Mouse (Mus musculus) liver, embryonic 14.5 days (tissue): ENCODE measurements around the gene A230050P20Rik. TPM values are rescaled to one million over a fixed set of nuclear protein-coding genes. Genes with fewer than 3 reads are reported as not detected.

ENCODE experiments used
- ATAC-seq: fragments of 200-750 bp; cut with Nextera tagmentation; 2 replicates; pipeline ENCODE4 v1.8.0; 2017; ENCODE audit warnings: moderate number of reproducible peaks, mild to moderate bottlenecking, moderate library complexity; ENCODE audit not compliant: insufficient read depth
- DNase-seq, 3 experiments: peaks; one replicate each; pipeline ENCODE4 v3.0.0-alpha.2; 2012 to 2013; ENCODE audit warnings: low read depth in 3 of 3, low spot score in 3 of 3
- H3K27ac ChIP-seq: fragments of 300-500 bp; sonication (generic); 2 replicates; pipeline ENCODE4 v1.5.1; 2014; ENCODE audit warnings: moderate library complexity, mild to moderate bottlenecking, control low read depth, inconsistent platforms
- H3K27me3 ChIP-seq: fragments of 300-500 bp; sonication (generic); 2 replicates; pipeline ENCODE4 v1.6.1; 2014; ENCODE audit warnings: mild to moderate bottlenecking, low read length, moderate library complexity; ENCODE audit not compliant: control insufficient read depth, insufficient read depth
- H3K36me3 ChIP-seq: fragments of 300-500 bp; sonication (generic); replicated peaks from 2 replicates; pipeline ENCODE4 v1.6.1; 2014; ENCODE audit warnings: low read depth; ENCODE audit not compliant: control insufficient read depth, insufficient read depth
- H3K4me1 ChIP-seq, 2 experiments: fragments of 200-500 bp in 1 of 2; fragments of 300-500 bp in 1 of 2; sonication (generic) in 1 of 2; replicated peaks; 2 replicates each; pipeline ENCODE4 v1.6.1; 2012 to 2014; ENCODE audit warnings: antibody characterized with exemption in 1 of 2, inconsistent platforms in 1 of 2, low read length in 1 of 2; ENCODE audit not compliant: control insufficient read depth in 2 of 2, insufficient read depth in 2 of 2
- H3K4me2 ChIP-seq: fragments of 300-500 bp; sonication (generic); 2 replicates; pipeline ENCODE4 v1.6.1; 2014; ENCODE audit warnings: low read depth, mild to moderate bottlenecking, control low read depth, moderate library complexity
- H3K4me3 ChIP-seq, 2 experiments: fragments of 200-500 bp in 1 of 2; fragments of 300-500 bp in 1 of 2; sonication (generic) in 1 of 2; 2 replicates each; pipeline ENCODE4 v1.5.1; 2012 to 2014; ENCODE audit warnings: low read depth in 2 of 2, low read length in 2 of 2, mild to moderate bottlenecking in 2 of 2, control low read depth in 1 of 2, inconsistent platforms in 1 of 2, moderate library complexity in 1 of 2; ENCODE audit not compliant: insufficient read depth in 1 of 2
- H3K9ac ChIP-seq: fragments of 300-500 bp; sonication (generic); replicated peaks from 2 replicates; pipeline ENCODE4 v1.6.1; 2014; ENCODE audit warnings: mild to moderate bottlenecking, control low read depth, moderate library complexity
- H3K9me3 ChIP-seq: fragments of 300-500 bp; sonication (generic); 2 replicates; pipeline ENCODE4 v1.6.1; 2016; ENCODE audit warnings: low read length, mixed read lengths; ENCODE audit not compliant: control insufficient read depth
- CTCF ChIP-seq: IDR thresholded peaks from 2 replicates; pipeline ENCODE4 v1.5.1; 2016; ENCODE audit warnings: antibody characterized with exemption, low read depth, control low read depth
- EP300 ChIP-seq: IDR thresholded peaks from 2 replicates; pipeline ENCODE4 v1.6.1; 2016; ENCODE audit warnings: antibody characterized with exemption, low read depth
- WGBS: fragments of 180-500 bp; shearing (Covaris S2); extraction: QIAGEN DNeasy Blood & Tissue Kit; methylation state at CpG from one replicate; pipeline ENCODE4 v1.1.7; 2014; ENCODE audit not compliant: insufficient replicate concordance; 5-methylcytosine and 5-hydroxymethylcytosine counted together
- polyA plus RNA-seq, 2 experiments: library from polyadenylated mRNA; depleted of rRNA in 1 of 2; stranded (reverse) in 1 of 2; unstranded in 1 of 2; fragments of >200 nt; fragmentation: Nextera tagmentation in 1 of 2; extraction: Ambion mirVana in 1 of 2; gene quantifications; 2 replicates each; pipeline versions ENCODE4 v1.2.1 to v1.2.3; 2012 to 2014

Gene A230050P20Rik
- polyA plus RNA-seq, 2 experiments = 1.1 to 11.5 TPM

DNA sequence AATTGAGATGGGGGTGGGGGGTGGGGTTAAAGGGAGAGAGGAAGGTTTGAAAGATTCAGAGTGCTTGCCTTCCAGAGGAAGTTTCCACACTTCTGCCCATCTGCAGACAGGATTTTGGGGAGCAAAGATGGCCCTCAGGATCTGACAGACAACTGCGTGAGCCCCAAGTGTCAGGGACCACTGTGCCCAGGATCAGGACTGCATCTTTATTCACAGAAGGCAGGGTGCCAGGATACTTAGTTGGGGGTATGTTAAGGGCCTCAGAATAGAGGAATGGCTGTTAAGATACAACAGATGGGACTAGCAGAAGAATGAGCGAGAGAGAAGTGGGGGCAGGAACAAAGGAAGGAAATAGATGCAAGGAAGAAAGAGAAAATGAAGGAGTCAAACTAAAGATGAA, 18.1 kb downstream of the A230050P20Rik start:
- no peak overlapping the region for H3K4me2 ChIP-seq
- TF ChIP-seq CTCF (no peak), EP300 (no peak)
- no peak for DNase-seq
- no peak overlapping the region for H3K9ac ChIP-seq
- H3K9me3 ChIP-seq = no peaks in the 10 kb centered on the region; the same call in 1 of the 2 replicates
- WGBS = 85% methylated on average over 2 of the region's 2 CpGs
- no peak for ATAC-seq
- no peaks in the 10 kb centered on the region for H3K27me3 ChIP-seq
- no peak overlapping the region for H3K27ac ChIP-seq
- no peak overlapping the region for H3K4me3 ChIP-seq
- H3K36me3 ChIP-seq = peaks cover 24% of the 10 kb centered on the region
- H3K4me1 ChIP-seq = peaks cover 9 to 15% of the 10 kb centered on the region in 2 experiments

DNA sequence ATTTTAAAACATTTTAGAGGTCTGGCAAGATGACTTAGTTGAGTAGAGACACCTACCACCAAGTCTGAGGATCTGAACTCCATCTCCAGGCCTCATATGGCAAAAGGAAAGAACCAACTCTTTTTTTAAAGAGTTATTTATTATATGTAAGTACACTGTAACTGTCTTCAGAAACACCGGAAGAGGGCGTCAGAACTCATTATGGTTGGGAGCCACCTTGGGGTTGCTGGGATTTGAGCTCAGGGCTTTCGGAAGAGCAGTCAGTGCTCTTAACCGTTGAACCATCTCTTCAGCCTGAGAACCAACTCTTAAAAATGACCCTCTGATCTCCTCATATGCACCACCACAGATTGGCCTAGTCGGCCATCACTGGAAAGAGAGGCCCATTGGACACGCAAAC, 18.7 kb downstream of the A230050P20Rik start:
- no peak for TF ChIP-seq CTCF
- no peak for TF ChIP-seq EP300
- H3K27me3 ChIP-seq = no peaks in the 10 kb centered on the region
- H3K4me1 ChIP-seq = peaks cover 9 to 15% of the 10 kb centered on the region in 2 experiments
- WGBS = 84% methylated on average over 6 of the region's 6 CpGs
- no peak overlapping the region for H3K9ac ChIP-seq
- no peak overlapping the region for H3K4me3 ChIP-seq
- H3K36me3 ChIP-seq = peaks cover 30% of the 10 kb centered on the region
- ATAC-seq (no peak), DNase-seq (no peak)
- peak overlapping the region; percentile 82 for H3K4me2 ChIP-seq
- H3K27ac ChIP-seq = no peak overlapping the region
- H3K9me3 ChIP-seq = no peaks in the 10 kb centered on the region; the same call in 1 of the 2 replicates

DNA sequence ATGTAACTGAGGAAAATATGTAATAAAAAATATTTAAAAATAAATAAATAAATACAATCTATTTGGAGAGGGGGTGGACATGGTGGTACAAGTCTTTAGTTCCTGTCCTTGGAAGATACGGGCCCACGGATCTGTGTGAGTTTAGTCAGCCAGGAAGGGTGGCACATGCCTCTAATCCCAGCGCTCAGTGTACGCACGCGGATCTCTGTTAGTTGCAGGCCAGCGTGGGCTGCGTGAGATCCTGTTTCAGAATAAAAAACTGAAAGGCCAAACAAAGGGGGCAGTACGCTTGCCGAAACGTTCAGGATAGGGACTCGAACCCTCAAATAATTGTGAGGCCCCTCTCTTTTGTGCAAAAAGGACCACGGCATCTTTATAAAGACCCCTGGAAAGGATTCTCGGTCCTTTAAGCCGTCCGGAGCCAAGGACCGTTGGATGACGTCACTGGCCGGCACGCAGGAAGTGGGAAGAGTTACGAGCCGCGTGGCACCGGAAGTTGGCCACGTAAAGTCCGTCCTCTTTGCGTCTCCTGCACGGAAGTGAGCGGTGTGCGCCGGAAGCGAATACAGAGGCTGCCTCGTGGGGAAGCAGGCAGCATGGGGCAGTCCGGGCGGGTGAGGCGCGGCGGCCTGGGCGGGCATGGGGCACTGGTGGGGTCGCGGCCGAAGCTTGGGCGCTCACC, 19.4 kb downstream of the A230050P20Rik start, which contains the start of gene Ppan:
Gene Ppan, plus strand, starts transcription at position 472 of the 682 bp plus-strand sequence.
- ATAC-seq = peak; percentile 88

DNA sequence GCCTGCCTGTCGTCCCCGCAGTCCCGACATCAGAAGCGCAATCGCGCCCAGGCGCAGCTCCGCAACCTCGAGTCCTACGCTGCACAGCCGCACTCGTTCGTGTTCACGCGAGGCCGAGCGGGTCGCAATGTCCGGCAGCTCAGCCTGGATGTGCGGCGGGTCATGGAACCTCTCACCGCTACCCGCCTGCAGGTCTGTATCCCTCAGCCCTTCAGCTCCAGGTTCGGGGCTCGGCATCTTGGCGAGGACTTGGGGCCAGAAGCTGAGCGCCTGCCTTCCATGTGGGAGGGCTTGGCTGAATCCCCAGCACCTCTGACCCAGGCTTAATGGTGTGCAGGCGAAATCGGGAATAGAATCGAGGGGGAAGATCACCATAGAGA, 19.9 kb downstream of the A230050P20Rik start:
- Histone ChIP-seq H3K9me3 (no peaks in the 10 kb centered on the region; the same call in 1 of the 2 replicates), H3K27me3 (no peaks in the 10 kb centered on the region), H3K4me2 (peak overlapping the region; percentile 82), H3K27ac (peak overlapping the region; percentile 61), H3K4me1 (peaks cover 9 to 15% of the 10 kb centered on the region in 2 experiments), H3K4me3 (peak overlapping the region; percentile 70 to 75), H3K9ac (peak overlapping the region; percentile 81), H3K36me3 (peaks cover 35% of the 10 kb centered on the region)
- DNase-seq (no peak), ATAC-seq (peak; percentile 8; the same call in 1 of the 2 replicates)
- under 1% methylated on average over 30 of the region's 30 CpGs for WGBS
- no peak for TF ChIP-seq EP300
- TF ChIP-seq CTCF = no peak

More for the DNA sequence above, 19.4 kb downstream of the A230050P20Rik start, which contains the start of gene Ppan:
- no peaks in the 10 kb centered on the region for H3K27me3 ChIP-seq
- H3K9ac ChIP-seq = peak within 1 kb of the TSS; percentile 83
- H3K4me3 ChIP-seq = peak within 1 kb of the TSS; percentile 70 to 75
- peaks cover 9 to 15% of the 10 kb centered on the region in 2 experiments for H3K4me1 ChIP-seq
- WGBS = under 1% methylated on average over 43 of the region's 43 CpGs
- no peaks in the 10 kb centered on the region; the same call in 1 of the 2 replicates for H3K9me3 ChIP-seq
- no peak for TF ChIP-seq CTCF
- TF ChIP-seq EP300 = no peak
- H3K27ac ChIP-seq = peak within 1 kb of the TSS; percentile 73
- peak; percentile 91 to 94 (median 91) for DNase-seq
- H3K36me3 ChIP-seq = peaks cover 33% of the 10 kb centered on the region
- H3K4me2 ChIP-seq = peak within 1 kb of the TSS; percentile 82
